Mouse (Mus musculus) erythroblast, adult 5-6 weeks (primary cell): ENCODE measurements at regions not wholly inside any gene's neighbourhood (a gene's known extent, or its start where the extent isn't known, plus 50 kb on each side); places are given as distances from the start of the nearest gene placed in this dataset.
"Not testable (repeated sequence)": the region's sequence is repeated elsewhere in the genome, so short reads cannot be mapped to it uniquely, and the experiment has no call there.

Experiments
- ATAC-seq: replicated peaks from 2 replicates; pipeline ENCODE4 v1.8.0; 2016; ENCODE audit warnings: moderate number of reproducible peaks, mild to moderate bottlenecking, moderate TSS enrichment, inconsistent platforms; ENCODE audit not compliant: poor library complexity, low FRiP score, severe bottlenecking

DNA sequence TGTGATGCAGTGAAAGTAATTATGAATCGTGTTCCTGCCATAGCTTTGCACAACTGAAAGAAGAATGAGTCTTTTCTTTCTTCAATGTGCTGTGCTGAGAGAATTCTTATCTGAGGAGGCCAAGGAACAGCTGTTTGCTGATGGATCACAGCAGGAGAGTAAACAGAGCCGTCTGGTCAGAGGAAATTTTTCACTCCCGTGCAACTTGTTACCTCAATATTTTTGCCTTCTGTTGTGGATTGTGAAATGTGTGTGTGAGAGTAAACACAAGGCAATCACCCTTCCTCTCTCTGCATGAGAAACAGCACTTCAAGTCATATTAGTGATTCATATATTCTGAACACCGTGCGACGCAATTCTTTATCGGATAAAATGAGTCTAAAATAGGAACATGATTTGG, 171.9 kb downstream of the Epm2a start:
- ATAC-seq, result no peak

DNA sequence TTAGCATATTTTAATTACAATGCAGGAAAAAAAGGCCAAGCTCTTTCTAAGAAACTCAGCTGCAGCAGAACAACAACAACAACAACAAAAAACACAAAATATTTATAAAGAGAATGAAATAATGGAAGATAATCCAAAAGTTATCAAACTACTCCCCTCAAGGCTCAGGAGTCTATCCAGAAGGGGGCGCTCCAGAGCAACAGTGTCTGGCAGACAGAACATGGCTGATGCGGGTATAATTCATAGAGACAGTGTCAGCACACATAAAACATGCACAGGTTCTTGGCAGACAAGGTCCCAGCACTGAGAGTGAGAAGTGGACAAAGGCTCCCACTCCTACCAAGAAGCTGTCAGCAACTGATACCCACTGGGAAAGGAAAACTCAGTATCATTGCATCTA, 173.9 kb downstream of the Epm2a start:
- ATAC-seq, result no peak

DNA sequence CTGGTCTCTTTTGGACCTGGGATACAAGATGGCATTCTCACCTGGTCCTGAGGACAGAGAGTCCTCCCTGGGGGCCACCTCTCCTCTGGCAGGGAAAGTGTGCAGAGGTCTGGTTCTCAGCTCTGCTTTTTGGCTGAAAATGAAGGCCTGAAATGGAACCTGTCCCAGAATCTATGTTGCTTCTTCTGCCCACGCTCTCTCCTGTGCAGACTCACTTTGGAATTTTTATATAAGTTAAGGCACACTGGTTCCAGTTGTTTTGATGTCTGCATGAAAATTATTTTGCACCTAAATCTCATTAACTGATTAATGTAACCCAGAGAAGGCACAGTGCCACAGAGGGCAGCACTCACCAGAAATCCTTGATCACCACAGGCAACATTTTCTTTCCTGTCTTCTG, 188.1 kb downstream of the Epm2a start:
- ATAC-seq, result no peak

DNA sequence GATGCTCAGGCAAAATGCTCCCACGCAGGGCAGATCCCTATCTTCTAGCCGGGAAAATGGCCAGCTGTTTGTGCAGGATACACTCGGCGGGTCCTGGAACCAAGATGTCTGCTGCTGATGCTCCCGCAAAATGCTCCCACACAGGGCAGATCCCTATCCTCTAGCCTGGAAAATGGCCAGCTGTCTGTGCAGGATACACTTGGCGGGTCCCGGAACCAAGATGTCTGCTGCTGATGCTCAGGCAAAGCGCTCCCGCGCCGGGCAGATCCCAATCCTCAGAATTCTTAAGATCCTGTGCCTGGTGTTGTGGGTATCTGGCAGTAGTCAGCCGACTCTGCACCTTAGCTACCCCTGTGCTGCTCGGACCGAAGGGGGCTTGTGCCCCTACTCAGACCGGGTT, 212.2 kb downstream of the Epm2a start:
- not testable (repeated sequence) for ATAC-seq

DNA sequence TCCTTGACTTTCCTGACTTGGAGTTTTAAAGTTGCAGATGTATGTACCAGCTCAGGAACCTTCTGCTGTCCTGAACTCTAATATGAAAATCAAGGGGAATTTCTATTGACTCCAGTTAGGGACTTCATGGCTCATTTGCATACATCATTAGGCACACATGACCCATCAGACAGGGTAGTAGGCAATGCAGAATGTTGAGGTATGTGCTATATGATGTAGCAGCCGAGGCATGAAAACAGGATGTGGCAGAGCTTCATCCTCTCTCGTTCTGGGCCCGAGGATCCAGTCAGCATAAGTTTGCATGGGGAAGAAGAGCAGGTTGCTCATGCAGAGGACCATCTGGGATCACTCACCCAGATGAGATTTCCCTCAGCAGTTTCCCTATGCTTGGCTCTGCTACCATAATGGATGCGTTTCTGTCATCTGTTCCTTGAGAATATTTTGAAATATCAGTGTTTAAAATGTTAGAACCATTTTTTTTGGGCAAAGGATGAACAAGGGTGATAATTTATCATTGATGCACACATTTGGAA, 227.4 kb downstream of the Epm2a start:
- ATAC-seq, result no peak

DNA sequence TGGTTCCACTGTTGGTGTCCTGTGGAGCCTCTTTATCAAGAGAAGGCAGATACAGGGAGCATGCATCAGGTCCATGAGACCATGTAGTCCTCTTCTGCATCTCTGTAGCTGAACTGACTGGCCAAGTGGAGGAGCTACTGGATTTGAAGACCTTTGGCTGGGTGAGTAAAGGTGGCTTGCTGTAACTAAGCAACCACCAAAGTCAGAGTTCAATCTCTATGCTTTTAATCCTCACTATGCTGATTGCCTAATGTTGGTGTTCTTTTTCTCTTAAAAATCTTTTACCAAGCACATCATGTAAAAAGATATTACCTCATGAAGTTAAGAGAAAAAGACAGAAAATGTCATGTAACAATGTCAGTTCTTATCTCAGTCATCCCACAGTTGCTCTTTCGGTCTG, 265.2 kb downstream of the Epm2a start:
- ATAC-seq, result no peak

DNA sequence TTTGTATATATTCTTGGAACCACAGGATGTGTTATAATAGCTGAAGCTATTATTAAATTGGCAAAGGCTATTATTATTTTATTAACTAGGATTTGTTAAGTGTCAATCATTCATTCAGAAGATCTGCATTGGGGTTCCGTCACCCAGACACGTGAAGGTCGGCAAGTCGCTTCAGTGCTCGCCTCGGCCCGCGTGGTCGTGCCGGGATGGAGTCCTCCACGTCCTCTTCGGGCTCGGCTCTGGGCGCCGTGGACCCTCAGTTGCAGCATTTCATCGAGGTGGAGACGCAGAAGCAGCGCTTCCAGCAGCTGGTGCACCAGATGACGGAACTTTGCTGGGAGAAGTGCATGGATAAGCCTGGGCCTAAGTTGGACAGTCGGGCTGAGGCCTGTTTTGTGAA, 265.9 kb downstream of the Epm2a start:
- peak; percentile 60; the same call in 1 of the 2 replicates for ATAC-seq

DNA sequence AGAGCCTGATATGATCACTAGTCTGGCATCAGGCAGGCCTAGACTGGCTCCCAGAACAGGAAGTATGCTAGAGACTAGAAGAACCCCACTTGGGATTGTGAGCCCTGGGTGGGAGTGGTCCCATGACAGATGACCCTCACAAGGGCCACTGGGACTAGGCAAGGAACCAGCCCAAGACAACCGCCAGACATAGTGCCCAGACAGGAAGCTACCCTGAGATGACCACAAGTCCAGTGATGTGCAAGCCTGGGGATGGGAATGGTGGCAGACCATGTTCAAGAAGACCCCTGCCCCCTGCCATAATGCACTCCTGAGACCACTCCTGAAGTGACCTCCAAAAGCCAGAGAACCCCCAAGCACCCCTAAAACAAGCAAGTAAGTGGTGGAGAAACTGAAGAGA, 304.9 kb downstream of the Epm2a start:
- no peak for ATAC-seq

DNA sequence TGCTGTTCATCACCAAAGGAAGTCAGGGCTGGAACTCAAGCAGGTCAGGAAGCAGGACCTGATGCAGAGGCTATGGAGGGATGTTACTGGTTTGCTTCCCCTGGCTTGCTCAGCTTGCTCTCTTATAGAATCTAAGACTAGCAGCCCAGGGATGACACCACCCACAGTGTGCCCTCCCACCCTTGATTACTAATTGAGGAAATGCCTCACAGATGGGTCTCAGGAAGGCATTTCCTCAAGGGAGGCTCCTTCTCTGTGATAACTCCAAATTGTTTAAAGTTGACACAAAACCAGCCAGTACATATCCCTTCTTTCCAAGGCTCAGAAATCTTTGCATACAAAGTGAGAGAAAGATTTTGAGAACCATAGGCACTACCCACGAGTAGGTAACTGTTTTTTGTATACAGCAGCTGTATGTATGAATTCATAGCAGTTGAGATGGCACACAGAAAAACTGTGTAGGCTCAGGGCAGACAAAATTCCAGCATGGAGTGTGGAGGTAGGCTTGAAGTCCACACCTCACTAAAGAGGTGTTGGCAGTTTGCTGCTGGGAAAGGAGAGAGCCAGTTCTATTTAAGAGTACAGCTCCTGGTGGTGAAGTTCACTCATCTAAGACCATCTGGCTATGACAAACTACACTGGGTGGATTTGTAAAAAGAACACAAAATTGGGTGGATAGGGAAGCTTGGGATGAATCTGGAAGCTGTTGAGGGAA, 317.0 kb downstream of the Epm2a start:
- ATAC-seq, result no peak

DNA sequence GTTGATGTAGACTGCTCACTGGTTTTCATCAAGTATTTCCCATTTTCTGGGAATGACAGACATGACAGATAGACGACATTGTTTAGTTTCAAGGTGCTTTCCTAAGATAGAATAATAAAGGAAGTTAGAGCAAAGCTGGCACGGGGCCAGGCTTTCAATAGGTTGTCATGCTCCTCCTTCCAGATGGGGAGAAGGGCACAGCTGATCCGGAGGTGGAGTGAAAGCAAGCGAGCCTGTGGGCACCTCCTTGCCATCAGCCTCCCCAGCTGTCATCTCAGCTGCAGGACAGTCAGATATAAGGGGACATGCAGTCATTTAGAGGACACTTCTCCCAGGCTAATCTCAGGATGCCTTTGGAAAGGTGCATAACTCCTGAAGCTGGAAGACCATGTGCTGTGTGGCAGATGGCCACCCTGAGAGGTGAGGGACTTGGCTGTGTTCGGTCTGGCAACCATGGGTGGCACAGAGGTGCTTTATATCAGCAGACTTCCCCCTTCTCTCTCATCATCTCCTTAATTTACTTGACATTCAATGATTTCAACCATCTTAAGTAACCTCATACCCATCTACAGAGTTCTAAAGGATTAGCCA, 318.6 kb downstream of the Epm2a start:
- no peak for ATAC-seq

DNA sequence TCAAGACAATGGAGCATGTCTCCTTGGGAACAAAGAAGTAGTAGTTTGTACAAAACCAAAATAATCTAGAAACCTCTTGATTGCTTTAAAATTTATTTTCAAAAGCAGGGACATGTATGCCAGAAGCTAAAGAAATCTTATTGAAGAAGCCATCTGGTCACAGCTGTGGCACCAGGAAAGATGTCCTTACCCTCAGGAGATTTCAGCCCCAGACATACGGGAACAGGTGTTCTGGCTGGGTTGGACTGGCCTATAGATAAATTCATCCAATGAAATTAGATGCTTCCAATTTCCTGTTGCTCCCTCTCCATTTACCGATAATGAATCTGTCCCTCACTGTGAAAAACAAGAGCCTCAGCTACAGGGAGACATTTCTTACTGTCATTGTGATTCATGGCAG, 366.5 kb downstream of the Epm2a start:
- ATAC-seq, result no peak

DNA sequence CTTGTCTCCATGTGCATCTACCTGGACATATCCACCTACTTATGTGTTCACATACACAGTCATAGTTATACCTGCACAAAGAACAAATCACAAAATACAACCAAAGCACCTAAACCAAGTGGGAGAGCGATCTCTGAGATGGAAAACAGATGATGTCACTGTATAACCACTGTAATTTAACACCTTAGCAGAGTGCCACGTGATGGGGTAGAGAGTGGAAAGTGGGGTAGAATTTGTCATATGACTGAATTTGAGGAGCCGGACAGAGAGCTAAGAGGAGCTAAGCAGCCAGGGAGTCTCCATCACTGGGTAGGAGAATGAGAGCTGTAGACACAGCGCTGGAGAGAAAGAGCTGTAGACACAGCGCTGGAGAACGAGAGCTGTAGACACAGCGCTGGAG, 381.6 kb downstream of the Epm2a start:
- ATAC-seq, result no peak

DNA sequence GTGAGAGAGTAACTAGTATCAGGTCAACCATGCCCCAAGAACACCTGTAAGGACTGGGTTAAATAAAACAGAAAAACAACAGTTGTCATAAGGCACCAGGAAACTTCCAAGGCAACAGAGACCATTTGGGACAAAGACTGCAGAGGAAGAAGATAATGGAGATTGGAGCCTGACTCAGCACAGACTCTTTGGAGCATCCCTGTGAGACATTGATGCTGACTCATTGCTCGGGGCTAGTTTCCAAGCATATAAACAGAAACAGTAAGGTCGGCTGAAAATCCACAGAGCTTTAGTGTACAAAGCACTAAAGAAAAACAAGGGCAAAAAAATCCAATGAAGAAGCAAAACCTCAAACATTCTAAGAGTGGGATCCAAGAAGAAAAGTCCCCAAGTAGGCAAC, 386.3 kb downstream of the Epm2a start:
- no peak for ATAC-seq

DNA sequence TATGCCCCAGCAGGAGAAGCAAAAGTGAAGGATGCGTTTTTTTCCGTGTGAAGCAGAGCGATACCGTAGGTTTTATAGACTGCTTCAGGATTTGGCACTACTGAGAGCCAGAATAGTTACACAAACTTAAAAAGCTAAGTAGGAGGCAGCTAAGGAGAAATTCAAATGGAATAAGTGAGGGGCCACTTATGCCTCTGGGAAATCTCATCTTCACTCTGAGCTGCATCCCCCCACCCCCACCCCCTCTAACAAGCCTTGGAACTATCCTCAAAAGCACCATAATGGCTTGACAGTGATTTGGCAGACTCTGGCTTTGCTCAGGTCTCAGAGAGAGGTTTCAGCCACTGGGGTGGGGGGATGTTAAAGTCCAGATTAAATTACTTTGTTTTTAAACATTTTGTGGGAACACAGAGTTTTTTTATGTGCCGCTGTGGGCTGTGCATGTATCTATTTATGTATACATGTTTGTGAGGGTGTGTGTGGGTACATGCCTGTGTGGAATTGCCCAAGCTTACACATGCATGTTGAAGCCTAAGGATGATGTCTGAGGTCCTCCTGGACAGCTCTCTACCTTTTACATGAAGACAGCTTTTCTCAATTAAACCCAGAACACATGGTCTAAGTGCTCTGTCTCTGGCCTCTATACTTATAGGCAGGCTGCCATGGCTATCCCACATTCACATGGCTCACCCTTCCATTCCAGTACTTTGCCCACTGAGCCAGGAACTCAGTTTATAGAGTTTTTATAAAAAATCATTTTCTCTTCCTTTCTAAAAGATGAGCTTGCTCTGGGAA, 396.6 kb downstream of the Epm2a start:
- no peak for ATAC-seq

DNA sequence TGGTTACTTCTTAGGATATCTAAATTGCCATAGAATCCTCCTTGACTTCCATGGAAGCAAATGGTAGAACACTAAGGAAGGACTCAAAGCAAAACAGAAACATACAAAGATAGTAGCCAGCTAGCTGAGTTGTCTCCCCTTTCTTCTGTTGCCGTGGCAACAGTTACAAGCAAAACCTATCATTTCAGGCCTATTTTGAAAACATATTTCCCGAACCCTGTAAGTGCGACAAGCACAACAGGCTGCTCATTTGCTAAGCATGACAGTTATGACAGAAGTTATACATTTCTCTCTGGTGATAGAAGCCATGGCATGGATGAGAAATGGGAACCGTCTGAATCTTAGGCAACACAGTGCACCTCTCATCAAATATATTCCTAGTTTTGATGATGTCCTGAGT, 402.4 kb downstream of the Epm2a start:
- ATAC-seq, result no peak

DNA sequence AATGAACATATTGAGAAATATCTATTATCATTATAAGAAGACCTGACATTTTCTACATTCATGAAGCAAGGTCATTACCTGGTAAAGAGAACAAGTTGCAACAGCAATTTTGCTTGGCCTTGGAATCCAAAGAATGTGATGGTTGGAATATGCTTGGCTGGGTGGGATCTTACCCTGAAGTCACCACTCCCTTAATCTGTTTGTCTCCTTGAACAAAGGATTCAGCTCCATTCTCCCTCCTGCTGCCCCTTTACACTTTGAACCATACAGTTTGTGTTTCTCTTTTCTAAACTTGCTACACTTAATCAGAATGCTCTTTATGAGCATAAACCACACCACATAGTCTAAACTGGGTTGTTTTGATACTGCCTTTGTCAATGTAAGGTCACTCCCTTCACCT, 403.8 kb downstream of the Epm2a start:
- no peak for ATAC-seq

DNA sequence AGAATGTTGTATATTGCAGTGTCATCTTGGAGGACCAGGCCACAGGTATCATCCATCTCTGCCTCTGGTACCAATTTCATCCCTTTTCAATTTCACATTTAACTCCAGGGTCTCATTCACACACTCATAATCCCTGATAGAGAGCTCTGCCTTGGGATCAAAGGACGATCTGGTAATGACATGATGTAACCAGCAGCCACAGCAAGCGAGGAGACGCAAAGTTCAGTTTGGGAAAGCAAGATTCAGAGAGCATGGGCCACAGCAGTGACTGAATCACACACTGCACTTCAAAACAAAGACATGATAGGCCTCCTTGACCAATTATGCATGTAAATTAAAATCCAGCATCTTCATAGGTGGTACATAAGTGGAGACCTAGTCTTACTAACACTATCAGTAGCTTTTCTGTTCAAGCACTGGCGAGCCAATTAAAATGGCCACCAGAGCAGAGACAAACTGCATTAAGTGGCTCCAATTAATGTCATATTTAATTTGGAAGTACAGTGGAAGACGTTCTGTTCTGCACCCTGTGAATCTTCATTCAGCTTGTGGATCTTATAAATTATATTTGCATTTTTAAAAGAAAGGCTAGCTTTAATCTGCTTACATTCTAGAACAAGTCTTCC, 412.0 kb downstream of the Epm2a start:
- ATAC-seq, result no peak

DNA sequence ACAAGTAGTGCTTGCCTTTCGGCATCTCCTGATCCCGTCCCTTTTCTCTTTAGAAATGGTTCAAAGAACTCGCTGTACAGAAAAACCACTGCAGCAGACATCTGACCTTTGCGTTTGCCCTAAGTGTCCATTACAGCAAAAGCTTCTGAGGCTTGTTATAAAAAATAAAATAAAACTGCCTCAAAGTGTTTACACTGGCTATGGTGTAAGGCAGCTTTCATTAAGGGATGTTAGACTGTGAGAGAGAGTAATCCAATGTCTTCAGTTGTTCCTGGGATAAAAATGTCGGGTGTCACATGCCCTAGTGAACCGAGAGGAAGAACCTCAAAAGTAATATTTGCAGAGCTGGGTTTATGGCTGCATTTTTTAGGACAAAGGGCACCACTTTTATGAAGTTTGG, 434.7 kb downstream of the Epm2a start:
- ATAC-seq, result no peak

DNA sequence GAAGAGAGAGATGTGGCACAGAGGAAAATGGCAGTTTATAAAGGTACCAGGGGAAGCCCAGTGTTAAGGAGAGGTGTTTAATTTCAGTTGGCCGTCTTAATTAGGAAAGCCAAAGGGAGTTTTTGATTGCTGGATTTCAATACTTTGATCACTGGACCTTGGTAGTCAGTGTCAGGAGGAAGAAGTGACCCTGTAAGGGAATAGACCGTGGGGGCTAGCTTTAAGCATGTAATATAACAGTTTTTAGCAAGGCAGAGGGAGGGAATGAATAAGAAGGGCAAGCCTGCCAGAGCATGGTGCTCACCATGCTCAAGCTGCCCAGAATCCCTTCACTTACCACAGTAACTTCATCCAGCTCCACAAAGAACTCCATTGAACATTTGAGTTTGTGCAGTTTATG, 437.1 kb downstream of the Epm2a start:
- ATAC-seq, result no peak

DNA sequence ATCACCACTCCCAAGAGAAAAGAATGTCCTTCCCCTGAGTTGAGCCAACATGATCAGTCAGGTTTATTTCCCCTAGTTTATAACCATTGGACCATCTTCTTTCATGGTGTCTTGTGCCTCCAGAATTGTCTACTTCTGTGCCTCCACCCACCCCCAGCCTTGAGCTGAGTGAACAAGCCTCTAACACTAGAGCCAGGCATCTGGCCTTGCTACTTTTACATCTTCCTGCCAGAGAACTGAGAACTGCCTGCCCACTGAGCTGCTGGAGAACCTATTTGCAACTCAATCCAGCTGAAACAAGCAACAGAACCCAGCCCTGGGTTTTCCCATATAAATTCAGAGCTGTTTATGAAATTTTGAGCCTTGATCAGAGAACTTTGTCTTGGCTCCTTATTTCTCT, 444.0 kb downstream of the Epm2a start:
- ATAC-seq, result no peak

DNA sequence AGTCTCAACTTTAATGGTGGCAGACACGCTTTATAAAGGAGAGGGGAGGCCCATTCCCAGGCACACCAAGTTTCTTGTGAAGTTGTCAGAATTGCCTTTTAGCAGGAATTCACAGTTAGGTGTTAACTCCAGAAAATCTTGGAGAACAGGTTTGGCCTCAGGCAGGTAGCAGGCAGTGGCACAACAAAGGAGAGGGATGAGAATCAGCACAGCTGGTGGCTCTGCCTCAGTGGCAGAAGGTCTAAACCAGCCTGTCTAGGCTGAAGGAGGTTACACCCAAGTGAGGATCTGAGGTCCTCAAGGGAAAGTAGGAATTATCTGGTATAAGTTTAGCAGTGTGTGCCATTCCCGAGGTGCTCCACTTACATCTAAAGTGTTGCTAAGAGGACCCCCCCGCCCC, 456.3 kb downstream of the Epm2a start:
- no peak for ATAC-seq
